Mouse (Mus musculus) brain, embryonic 18.5 days (tissue): Measurements from ENCODE around the gene Emilin3.
"Not testable (repeated sequence)": the region's sequence is repeated elsewhere in the genome, so short reads cannot be mapped to it uniquely, and the experiment has no call there.

ENCODE experiments used
- DNase-seq: peaks from one replicate; pipeline ENCODE4 v3.0.0-alpha.2; 2012; ENCODE audit warnings: low read depth, low spot score

The Emilin3 gene

GRCm38 (mm10) chr2:160912231-160912671 lies at the start of gene Emilin3:
Emilin3 (minus strand) TSS chr2:160912328.
- no peak for DNase-seq

GRCm38 (mm10) chr2:160960956-160961646 lies 49.0 kb upstream of the Emilin3 start:
- no peak for DNase-seq

- DNase-seq = no peak
Measured at GRCm38 (mm10) chr2:160959901-160960300, 47.8 kb upstream of the Emilin3 start.

GRCm38 (mm10) chr2:160958737-160959136 lies 46.6 kb upstream of the Emilin3 start:
- no peak for DNase-seq

- not testable (repeated sequence) for DNase-seq
Measured at GRCm38 (mm10) chr2:160957801-160958200, 45.7 kb upstream of the Emilin3 start.

- DNase-seq = not testable (repeated sequence)
Measured at GRCm38 (mm10) chr2:160957307-160957706, 45.2 kb upstream of the Emilin3 start.

GRCm38 (mm10) chr2:160955331-160955730 lies 43.2 kb upstream of the Emilin3 start:
- no peak for DNase-seq

- no peak for DNase-seq
Measured at GRCm38 (mm10) chr2:160954541-160954940, 42.4 kb upstream of the Emilin3 start.

- DNase-seq = no peak
Measured at GRCm38 (mm10) chr2:160953131-160953873, 41.2 kb upstream of the Emilin3 start.

- no peak for DNase-seq
Measured at GRCm38 (mm10) chr2:160951595-160951994, 39.5 kb upstream of the Emilin3 start.

- DNase-seq = no peak
Measured at GRCm38 (mm10) chr2:160942443-160942842, 30.3 kb upstream of the Emilin3 start.

GRCm38 (mm10) chr2:160940930-160941709 lies 29.0 kb upstream of the Emilin3 start:
- no peak for DNase-seq

- DNase-seq = no peak
Measured at GRCm38 (mm10) chr2:160934451-160934850, 22.3 kb upstream of the Emilin3 start.

- DNase-seq = no peak
Measured at GRCm38 (mm10) chr2:160933890-160934289, 21.8 kb upstream of the Emilin3 start.

GRCm38 (mm10) chr2:160932981-160933380 lies 20.9 kb upstream of the Emilin3 start:
- no peak for DNase-seq

GRCm38 (mm10) chr2:160932325-160932724 lies 20.2 kb upstream of the Emilin3 start:
- DNase-seq = no peak

- no peak for DNase-seq
Measured at GRCm38 (mm10) chr2:160931378-160931777, 19.2 kb upstream of the Emilin3 start.

- no peak for DNase-seq
Measured at GRCm38 (mm10) chr2:160925203-160925602, 13.1 kb upstream of the Emilin3 start.

GRCm38 (mm10) chr2:160921285-160921684 lies 9.2 kb upstream of the Emilin3 start:
- DNase-seq = no peak

GRCm38 (mm10) chr2:160918930-160919215 lies 6.7 kb upstream of the Emilin3 start:
- no peak for DNase-seq

GRCm38 (mm10) chr2:160918154-160918929 lies 6.2 kb upstream of the Emilin3 start:
- DNase-seq = no peak

GRCm38 (mm10) chr2:160917313-160917712 lies 5.2 kb upstream of the Emilin3 start:
- DNase-seq = no peak
